Mouse (Mus musculus) hindbrain, embryonic 14.5 days (tissue): ENCODE measurements around the gene Tbl1xr1. TPM values are rescaled to one million over a fixed set of nuclear protein-coding genes. Genes with fewer than 3 reads are reported as not detected.

Experiments
- ATAC-seq: fragments of 200-750 bp; cut with Nextera tagmentation; 2 replicates; pipeline ENCODE4 v1.8.0; 2017; ENCODE audit warnings: moderate number of reproducible peaks, mild to moderate bottlenecking, moderate TSS enrichment, moderate library complexity; ENCODE audit not compliant: low FRiP score
- DNase-seq: peaks from one replicate; pipeline ENCODE4 v3.0.0-alpha.2; 2015; ENCODE audit warnings: low spot score
- H3K27ac ChIP-seq: fragments of 300-500 bp; sonication (generic); 2 replicates; pipeline ENCODE4 v1.5.1; 2014; ENCODE audit warnings: mild to moderate bottlenecking, moderate library complexity
- H3K27me3 ChIP-seq: fragments of 300-500 bp; sonication (generic); 2 replicates; pipeline ENCODE4 v1.6.1; 2014; ENCODE audit warnings: mild to moderate bottlenecking, low read length, mixed read lengths; ENCODE audit not compliant: control insufficient read depth, insufficient read depth
- H3K36me3 ChIP-seq: fragments of 300-500 bp; sonication (generic); replicated peaks from 2 replicates; pipeline ENCODE4 v1.6.1; 2014; ENCODE audit not compliant: control insufficient read depth, insufficient read depth
- H3K4me1 ChIP-seq: fragments of 300-500 bp; sonication (generic); replicated peaks from 2 replicates; pipeline ENCODE4 v1.6.1; 2014; ENCODE audit warnings: antibody characterized with exemption, low read length, mixed read lengths; ENCODE audit not compliant: control insufficient read depth, insufficient read depth
- H3K4me2 ChIP-seq: fragments of 300-500 bp; sonication (generic); replicated peaks from 2 replicates; pipeline ENCODE4 v1.6.1; 2014; ENCODE audit warnings: mild to moderate bottlenecking, moderate library complexity
- H3K4me3 ChIP-seq: fragments of 300-500 bp; sonication (generic); replicated peaks from 2 replicates; pipeline ENCODE4 v1.5.1; 2014; ENCODE audit warnings: mild to moderate bottlenecking, low read length
- H3K9ac ChIP-seq: fragments of 300-500 bp; sonication (generic); 2 replicates; pipeline ENCODE4 v1.6.1; 2014
- H3K9me3 ChIP-seq: fragments of 300-500 bp; sonication (generic); 2 replicates; pipeline ENCODE4 v1.6.1; 2016; ENCODE audit warnings: low read length; ENCODE audit not compliant: control insufficient read depth
- WGBS: fragments of 180-500 bp; shearing (Covaris S2); extraction: QIAGEN DNeasy Blood & Tissue Kit; methylation state at CpG from one replicate; pipeline ENCODE4 v1.1.7; 2014; 5-methylcytosine and 5-hydroxymethylcytosine counted together
- polyA plus RNA-seq: library from polyadenylated mRNA; unstranded; fragments of >200 nt; fragmentation: Nextera tagmentation; extraction: Ambion mirVana; gene quantifications from 2 replicates; pipeline ENCODE4 v1.2.1, GENCODE M21; 2014

Gene Tbl1xr1
- polyA plus RNA-seq, 1 experiment from 2014 or later = 23.9 TPM

DNA sequence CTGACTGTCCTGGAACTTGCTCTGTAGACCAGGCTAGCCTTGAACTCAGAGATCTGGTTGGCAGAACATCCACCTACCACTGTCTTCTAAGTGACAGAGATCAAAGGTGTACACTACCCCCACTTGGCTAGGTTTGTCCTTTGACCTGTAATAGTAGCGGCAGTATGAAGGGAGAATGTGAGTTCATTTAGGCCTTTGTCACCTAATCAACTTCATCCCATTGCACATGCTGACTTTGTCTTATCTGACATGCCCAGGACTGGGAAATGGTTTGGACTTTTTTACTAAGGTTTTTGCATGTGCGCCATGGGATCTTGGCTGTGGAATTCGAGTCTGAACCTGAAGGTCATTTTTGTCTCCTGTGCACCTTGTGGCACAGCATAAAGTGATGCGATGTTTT is 6.4 kb downstream of the Tbl1xr1 start:
- Histone ChIP-seq H3K4me1 (peaks cover 20% of the 10 kb centered on the region), H3K27ac (no peak overlapping the region), H3K36me3 (no peaks in the 10 kb centered on the region), H3K9me3 (no peaks in the 10 kb centered on the region), H3K27me3 (no peaks in the 10 kb centered on the region), H3K4me3 (no peak overlapping the region), H3K4me2 (no peak overlapping the region), H3K9ac (no peak overlapping the region)
- ATAC-seq (no peak), DNase-seq (no peak)
- 91% methylated on average over 4 of the region's 4 CpGs for whole genome bisulfite sequencing

DNA sequence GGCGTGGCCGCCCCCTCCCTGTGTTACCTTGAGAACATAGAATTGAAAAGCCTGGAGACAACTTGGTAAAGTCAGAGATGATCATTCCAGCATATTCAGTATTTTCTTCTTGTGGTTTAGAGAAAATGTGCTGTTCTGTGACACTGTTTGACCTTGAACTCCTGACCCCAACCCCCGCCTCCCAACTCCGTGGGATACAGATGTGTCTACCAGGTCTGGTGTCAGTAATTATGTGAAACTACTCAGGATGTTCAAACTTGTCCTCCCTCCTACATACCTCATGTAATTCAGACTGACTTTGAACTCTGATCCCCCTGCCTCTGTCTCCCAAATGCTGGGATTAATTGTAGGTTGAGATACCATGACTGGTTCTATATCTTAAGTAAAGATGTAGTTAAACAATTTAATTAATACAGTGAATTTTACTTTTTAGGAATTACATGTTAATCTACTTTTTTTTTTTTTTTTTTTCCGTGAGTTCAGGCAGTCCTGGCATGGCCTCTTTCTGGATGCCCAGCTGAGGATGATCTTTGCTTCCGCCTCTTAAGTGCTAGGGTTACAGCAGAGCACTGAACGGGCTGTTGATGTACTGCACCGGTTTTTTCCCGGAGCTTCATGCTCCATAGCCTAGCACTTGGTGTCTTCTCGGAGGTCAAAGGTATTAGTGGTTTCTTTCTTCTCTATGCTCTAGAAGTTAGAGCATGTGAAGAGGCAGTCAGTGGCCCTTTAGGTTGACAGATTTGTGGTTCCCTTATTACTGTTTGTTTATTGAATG is 8.0 kb downstream of the Tbl1xr1 start:
- WGBS = 86% methylated on average over 10 of the region's 10 CpGs

DNA sequence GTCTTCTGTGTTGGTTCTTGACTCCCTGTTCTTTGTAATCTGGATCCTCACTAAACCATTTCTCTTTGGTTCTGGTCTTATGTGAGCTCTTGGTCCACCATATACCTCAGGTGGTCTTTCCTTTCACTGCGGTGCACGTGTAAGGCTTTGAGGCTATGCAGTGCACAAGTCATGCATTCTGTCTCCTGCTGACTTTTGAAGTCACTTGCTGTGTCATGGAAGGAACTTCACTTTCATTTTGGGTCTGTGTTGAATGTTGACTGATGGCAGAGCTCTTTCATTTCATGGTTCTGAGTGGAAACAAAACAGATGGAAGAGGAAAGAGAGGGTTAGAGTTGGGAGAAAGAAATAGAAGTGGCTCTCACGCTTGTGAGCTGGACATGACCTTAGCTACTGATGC is 13.4 kb downstream of the Tbl1xr1 start:
- H3K36me3 ChIP-seq = no peaks in the 10 kb centered on the region
- H3K4me3 ChIP-seq = no peak overlapping the region
- no peaks in the 10 kb centered on the region for H3K27me3 ChIP-seq
- no peak overlapping the region for H3K9ac ChIP-seq
- H3K4me1 ChIP-seq = 0 out of 2 replicates have a peak, but pooled peaks cover 4% of the 10 kb centered on the region
- H3K27ac ChIP-seq = no peak overlapping the region
- 77% methylated on average over 3 of the region's 3 CpGs for WGBS
- no peaks in the 10 kb centered on the region for H3K9me3 ChIP-seq
- DNase-seq (no peak), ATAC-seq (no peak)
- H3K4me2 ChIP-seq = no peak overlapping the region

More for the DNA sequence above, 8.0 kb downstream of the Tbl1xr1 start:
- H3K27ac ChIP-seq = no peak overlapping the region
- no peak overlapping the region for H3K9ac ChIP-seq
- H3K27me3 ChIP-seq = no peaks in the 10 kb centered on the region
- no peak overlapping the region for H3K4me2 ChIP-seq
- DNase-seq (no peak), ATAC-seq (no peak)
- peaks cover 4% of the 10 kb centered on the region for H3K4me1 ChIP-seq
- no peak overlapping the region for H3K4me3 ChIP-seq
- no peaks in the 10 kb centered on the region for H3K36me3 ChIP-seq
- no peaks in the 10 kb centered on the region for H3K9me3 ChIP-seq

DNA sequence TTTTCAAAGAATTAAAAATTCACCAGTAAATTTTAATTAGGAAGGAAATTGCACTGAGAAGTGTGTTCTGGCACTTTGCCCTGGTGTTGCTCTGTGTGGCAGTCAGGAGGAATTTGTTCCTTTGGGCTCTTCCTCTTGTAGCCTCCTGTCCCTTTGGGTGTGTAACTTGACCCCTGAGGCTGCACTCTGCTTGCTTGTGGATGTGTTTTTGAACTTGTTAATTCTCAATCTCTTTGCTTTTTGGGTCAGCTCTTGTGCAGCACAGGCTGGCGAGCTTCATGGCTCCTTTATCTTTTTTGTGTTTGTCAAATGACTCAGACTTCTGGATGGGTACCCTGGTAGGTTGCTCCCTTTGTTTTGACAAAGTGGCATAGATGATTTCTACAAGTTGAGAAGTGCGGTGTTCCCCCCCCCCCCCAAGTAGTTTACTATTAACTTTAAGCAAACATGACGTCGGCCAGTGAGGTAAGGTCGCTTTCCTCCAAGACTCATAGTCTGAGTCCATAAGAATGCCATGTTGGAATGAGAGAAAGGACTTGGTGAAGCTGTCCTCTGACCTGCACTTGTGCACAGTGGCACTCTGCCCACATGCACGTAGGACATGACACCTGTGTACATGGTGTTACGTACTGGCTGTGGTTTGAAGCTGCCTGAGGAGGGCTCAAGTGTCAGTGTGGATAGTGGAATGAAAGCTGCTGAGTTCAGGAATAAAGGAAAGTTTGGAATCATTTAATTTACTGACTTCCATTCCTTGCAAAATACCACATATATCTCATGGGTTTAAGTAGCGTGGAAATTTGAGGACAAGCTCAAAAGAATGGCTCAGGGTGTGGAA is 14.2 kb downstream of the Tbl1xr1 start:
- ATAC-seq = no peak
- no peaks in the 10 kb centered on the region for H3K36me3 ChIP-seq
- no peak overlapping the region for H3K4me2 ChIP-seq
- no peaks in the 10 kb centered on the region for H3K9me3 ChIP-seq
- no peak overlapping the region for H3K27ac ChIP-seq
- H3K4me1 ChIP-seq = 0 out of 2 replicates have a peak, but pooled peaks cover 4% of the 10 kb centered on the region
- DNase-seq = no peak
- H3K9ac ChIP-seq = no peak overlapping the region
- 78% methylated on average over 8 of the region's 8 CpGs for WGBS
- no peak overlapping the region for H3K4me3 ChIP-seq
- no peaks in the 10 kb centered on the region for H3K27me3 ChIP-seq

DNA sequence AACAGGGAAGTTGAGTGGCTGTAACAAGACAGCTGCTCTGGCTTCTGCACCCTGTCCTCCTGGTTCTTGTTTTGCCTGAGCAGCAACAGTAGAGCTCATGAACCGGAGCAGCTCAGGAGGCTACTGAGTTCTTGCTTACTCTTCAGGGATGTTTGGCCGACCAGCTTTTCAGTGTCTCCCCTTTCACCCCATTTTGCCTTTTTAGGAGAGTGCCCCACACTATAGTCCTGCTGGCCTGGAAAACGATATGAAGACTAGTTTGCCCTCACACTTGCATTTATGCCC is 14.8 kb downstream of the Tbl1xr1 start:
- Histone ChIP-seq H3K27me3 (no peaks in the 10 kb centered on the region), H3K4me1 (0 out of 2 replicates have a peak, but pooled peaks cover 4% of the 10 kb centered on the region), H3K9ac (no peak overlapping the region), H3K27ac (no peak overlapping the region), H3K36me3 (no peaks in the 10 kb centered on the region), H3K4me2 (no peak overlapping the region), H3K4me3 (no peak overlapping the region), H3K9me3 (no peaks in the 10 kb centered on the region)
- DNase-seq (no peak), ATAC-seq (no peak)
- WGBS = 90% methylated on average over 3 of the region's 3 CpGs

DNA sequence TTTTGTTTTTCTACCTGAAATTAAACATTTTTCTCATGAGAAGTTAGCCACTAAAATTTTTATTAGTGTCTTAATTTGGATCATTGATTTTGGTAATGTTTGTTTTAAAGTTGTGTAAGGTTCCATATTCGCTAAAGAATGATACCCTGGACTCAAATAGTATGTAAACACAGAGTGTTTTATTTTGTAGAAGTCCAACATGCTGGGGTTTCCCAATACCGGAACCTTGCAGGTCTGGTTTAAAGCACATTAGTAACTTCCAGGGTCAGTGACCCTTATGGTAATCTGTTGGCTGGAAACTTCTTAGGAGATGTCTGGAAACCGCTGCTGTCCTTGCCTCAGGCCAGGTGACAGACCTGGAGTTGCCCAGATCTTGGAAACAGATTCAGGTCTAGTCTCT is 15.2 kb downstream of the Tbl1xr1 start:
- H3K9ac ChIP-seq = no peak overlapping the region
- H3K36me3 ChIP-seq = no peaks in the 10 kb centered on the region
- no peak overlapping the region for H3K27ac ChIP-seq
- no peak for DNase-seq
- H3K4me3 ChIP-seq = no peak overlapping the region
- H3K9me3 ChIP-seq = no peaks in the 10 kb centered on the region
- ATAC-seq = no peak
- H3K4me1 ChIP-seq = 0 out of 2 replicates have a peak, but pooled peaks cover 4% of the 10 kb centered on the region
- no peaks in the 10 kb centered on the region for H3K27me3 ChIP-seq
- H3K4me2 ChIP-seq = no peak overlapping the region
- WGBS = 87% methylated on average over 3 of the region's 3 CpGs

DNA sequence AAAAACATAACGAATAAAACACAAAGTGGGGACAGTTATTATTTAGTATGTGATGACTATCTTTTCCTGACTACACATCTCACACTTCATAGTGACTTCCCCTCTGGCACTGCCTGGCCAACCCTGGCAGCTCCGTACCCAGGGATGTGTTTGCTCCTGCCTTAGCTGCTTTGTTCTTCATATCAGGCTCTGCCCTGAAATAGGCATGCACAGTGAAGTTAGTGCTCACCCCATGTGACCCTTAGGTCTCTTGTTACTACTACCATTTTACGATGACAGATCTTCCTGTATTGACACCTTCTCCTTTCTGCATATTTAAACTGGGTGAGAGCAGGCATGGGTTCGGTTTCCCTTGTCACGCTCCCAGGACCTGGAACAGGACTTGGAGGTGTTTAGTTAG is 16.3 kb downstream of the Tbl1xr1 start:
- H3K4me2 ChIP-seq = no peak overlapping the region
- H3K27ac ChIP-seq = no peak overlapping the region
- H3K36me3 ChIP-seq = no peaks in the 10 kb centered on the region
- H3K4me1 ChIP-seq = 0 out of 2 replicates have a peak, but pooled peaks cover 4% of the 10 kb centered on the region
- H3K9me3 ChIP-seq = no peaks in the 10 kb centered on the region
- no peak overlapping the region for H3K9ac ChIP-seq
- ATAC-seq = no peak
- WGBS = 91% methylated on average over 5 of the region's 5 CpGs
- no peak overlapping the region for H3K4me3 ChIP-seq
- DNase-seq = no peak
- H3K27me3 ChIP-seq = no peaks in the 10 kb centered on the region

DNA sequence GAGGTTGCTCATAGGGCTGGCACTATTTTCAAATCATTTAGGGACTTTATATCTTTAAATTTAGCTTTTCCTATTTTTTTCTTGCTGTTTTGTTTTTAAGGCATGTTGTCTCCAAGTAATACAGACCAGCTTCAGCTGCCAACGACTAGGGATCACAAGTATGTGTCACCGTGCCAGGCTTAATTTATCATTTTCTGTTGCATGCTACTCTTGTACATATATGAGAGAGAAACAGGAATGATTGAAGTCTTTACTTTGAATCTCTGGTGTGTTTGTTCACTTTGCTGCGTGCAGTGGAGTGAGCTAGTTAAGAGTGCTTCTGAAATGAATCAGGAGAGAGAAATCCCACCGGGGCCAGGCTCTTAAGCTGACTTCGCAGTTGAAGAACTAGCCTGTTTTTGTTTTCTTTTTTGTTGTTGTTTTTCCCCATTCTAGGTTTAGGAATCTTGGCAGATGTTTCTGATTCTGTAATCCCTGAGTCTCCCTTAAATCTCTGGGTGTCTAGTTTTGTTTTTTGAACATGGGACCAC is 27.6 kb downstream of the Tbl1xr1 start:
- Histone ChIP-seq H3K4me2 (no peak overlapping the region), H3K9ac (no peak overlapping the region), H3K36me3 (no peaks in the 10 kb centered on the region), H3K9me3 (no peaks in the 10 kb centered on the region), H3K27ac (no peak overlapping the region), H3K27me3 (no peaks in the 10 kb centered on the region), H3K4me1 (peaks cover 9% of the 10 kb centered on the region; the same call in 1 of the 2 replicates), H3K4me3 (no peak overlapping the region)
- 51% methylated on average over 5 of the region's 5 CpGs for WGBS
- no peak for DNase-seq
- ATAC-seq = no peak

DNA sequence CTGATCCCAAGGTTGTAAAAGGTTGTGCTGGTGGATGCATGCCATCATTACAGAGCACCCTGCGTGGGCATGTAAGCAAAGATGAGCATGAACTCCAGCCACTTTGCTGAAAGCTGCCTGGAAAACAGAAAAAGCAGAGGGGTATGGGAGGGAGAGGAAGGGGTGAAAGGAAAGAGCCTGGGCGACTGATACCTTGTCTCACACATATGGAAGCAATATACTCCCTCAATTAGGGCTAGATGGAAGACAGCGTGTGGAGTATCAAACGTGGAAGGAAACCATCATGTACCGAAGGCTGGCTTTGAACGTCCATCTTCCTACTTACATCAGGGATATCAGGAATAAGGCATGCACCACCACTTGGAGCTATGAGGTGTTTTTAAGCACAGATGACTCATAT is 29.0 kb downstream of the Tbl1xr1 start:
- no peak for DNase-seq
- Histone ChIP-seq H3K4me2 (no peak overlapping the region), H3K9ac (no peak overlapping the region), H3K36me3 (no peaks in the 10 kb centered on the region), H3K4me1 (peaks cover 9% of the 10 kb centered on the region; the same call in 1 of the 2 replicates), H3K9me3 (no peaks in the 10 kb centered on the region), H3K27me3 (no peaks in the 10 kb centered on the region), H3K4me3 (no peak overlapping the region), H3K27ac (0 out of 2 replicates have a peak overlapping the region, but pooled peaks have one; percentile 20)
- 88% methylated on average over 6 of the region's 6 CpGs for WGBS
- ATAC-seq = no peak
